Mouse (Mus musculus): Measurements from ENCODE around the gene Ybey. TPM values are rescaled to one million over a fixed set of nuclear protein-coding genes. Genes with fewer than 3 reads are reported as not detected.
A peak's percentile ranks its signal among the peaks of the same experiment; 100 is the strongest.

Gene Ybey
- polyA plus RNA-seq, 1 experiment from 2014 or later = 9.2 TPM

DNA sequence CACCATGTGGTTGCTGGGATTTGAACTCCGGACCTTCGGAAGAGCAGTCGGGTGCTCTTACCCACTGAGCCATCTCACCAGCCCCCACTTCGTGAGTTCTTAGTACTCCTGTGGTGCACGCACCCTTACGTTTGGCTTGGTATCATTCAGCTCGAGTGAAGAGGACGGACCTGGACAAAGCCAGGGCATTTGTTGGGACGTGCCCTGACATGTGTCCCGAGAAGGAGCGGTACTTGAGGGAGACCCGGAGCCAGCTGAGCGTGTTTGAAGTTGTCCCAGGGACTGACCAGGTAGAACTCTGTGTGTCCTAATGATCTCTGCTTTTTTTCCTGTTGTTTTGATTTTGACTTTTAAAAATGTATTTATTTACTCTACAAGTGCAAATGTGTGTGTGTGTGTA is 11.9 kb upstream of the Ybey start:
- Histone ChIP-seq H3K27me3 (no peaks in the 10 kb centered on the region), H3K9ac (replicated peaks) (no peak overlapping the region), H3K4me2 (replicated peaks) (no peak overlapping the region), H3K36me3 (peaks cover 97% of the 10 kb centered on the region), H3K9me3 (no peaks in the 10 kb centered on the region), H3K4me3 (no peak overlapping the region), H3K4me1 (no peaks in the 10 kb centered on the region), H3K27ac (replicated peaks) (no peak overlapping the region)
- WGBS = 92% methylated on average over 13 of the region's 13 CpGs
- no peak for ATAC-seq (ENCODE audit: low FRiP score, low read depth)

DNA sequence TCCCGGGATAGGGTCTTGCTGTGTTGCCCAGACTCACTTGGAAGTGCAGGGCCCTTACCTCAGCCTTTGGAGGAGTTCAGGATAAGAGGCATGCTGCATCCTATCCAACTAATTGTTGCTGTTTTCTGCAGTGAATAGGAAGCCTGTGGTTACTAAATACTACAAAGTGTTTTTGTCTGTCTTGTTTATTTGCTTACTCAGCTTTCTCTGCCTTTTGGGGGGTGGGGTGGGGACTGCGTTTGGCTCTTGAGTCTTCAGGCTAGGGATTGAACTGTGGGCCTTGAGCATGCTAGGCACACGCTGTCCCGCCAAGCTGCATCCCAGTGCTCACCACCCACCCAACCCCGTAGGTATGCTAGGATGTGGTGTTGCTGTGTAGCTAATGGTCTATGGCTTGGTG is 4.8 kb upstream of the Ybey start:
- 91% methylated on average over 5 of the region's 5 CpGs for WGBS

DNA sequence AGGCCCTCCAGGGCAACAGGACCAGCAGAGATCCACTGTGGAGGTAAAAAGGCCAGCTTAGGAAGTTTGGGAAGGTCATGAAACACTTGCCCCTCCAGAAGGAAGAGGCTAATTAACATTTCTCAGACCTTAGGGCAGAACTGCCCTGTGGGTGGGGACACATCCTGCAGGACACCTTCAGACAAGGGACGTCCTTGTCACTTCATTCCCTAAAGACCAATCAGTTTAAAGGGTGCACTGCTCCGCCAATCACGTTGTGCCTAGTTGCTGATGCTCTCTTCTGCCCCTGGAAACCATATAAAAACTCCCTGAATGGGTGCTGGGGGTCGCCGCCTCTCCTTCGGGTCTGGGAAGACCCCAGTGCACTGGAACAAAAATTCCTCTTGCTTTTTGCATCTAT is 6.2 kb downstream of the Ybey start:
- peaks cover 21% of the 10 kb centered on the region; the same call in 1 of the 2 replicates for H3K36me3 ChIP-seq
- no peak overlapping the region for H3K27ac ChIP-seq (replicated peaks)
- H3K4me2 ChIP-seq (replicated peaks) = no peak overlapping the region
- no peak overlapping the region for H3K4me3 ChIP-seq
- H3K9ac ChIP-seq (replicated peaks) = no peak overlapping the region
- ATAC-seq (ENCODE audit: low FRiP score, low read depth) = no peak
- no peaks in the 10 kb centered on the region; the same call in 1 of the 2 replicates for H3K9me3 ChIP-seq
- 89% methylated on average over 6 of the region's 6 CpGs for WGBS
- no peaks in the 10 kb centered on the region for H3K4me1 ChIP-seq
- no peaks in the 10 kb centered on the region for H3K27me3 ChIP-seq

More for the DNA sequence above, 4.8 kb upstream of the Ybey start:
- no peak overlapping the region; the same call in 1 of the 2 replicates for H3K9ac ChIP-seq (replicated peaks)
- H3K36me3 ChIP-seq = peaks cover 76% of the 10 kb centered on the region
- no peak for ATAC-seq (ENCODE audit: low FRiP score, low read depth)
- H3K9me3 ChIP-seq = no peaks in the 10 kb centered on the region
- H3K4me3 ChIP-seq = no peak overlapping the region
- H3K27ac ChIP-seq (replicated peaks) = no peak overlapping the region
- H3K27me3 ChIP-seq = no peaks in the 10 kb centered on the region
- H3K4me2 ChIP-seq (replicated peaks) = no peak overlapping the region
- peaks cover 8% of the 10 kb centered on the region for H3K4me1 ChIP-seq

DNA sequence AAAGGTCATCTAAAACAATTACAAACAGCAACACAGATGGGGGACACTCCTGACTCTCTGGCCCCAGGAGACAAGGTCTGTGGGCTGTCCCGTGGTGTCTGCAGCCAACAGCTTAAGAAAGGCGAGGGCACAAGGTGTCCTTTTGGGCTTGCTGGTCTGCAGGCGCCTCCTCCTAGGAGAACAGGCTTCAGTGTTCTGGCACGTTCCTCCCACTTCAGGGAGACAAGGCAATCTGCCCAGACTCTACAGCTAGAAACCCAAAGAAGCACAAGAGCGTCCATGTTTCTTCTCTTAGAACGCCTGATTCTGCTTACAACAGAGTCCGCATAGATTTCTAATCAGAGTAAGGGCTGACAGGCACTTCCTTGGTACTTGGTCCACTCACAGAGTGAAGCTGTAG is 6.6 kb downstream of the Ybey start:
- Histone ChIP-seq H3K4me2 (replicated peaks) (no peak overlapping the region), H3K27me3 (no peaks in the 10 kb centered on the region), H3K27ac (replicated peaks) (no peak overlapping the region), H3K4me3 (no peak overlapping the region), H3K9me3 (no peaks in the 10 kb centered on the region; the same call in 1 of the 2 replicates), H3K36me3 (peaks cover 21% of the 10 kb centered on the region; the same call in 1 of the 2 replicates), H3K9ac (replicated peaks) (no peak overlapping the region), H3K4me1 (no peaks in the 10 kb centered on the region)
- WGBS = 88% methylated on average over 7 of the region's 7 CpGs
- no peak for ATAC-seq (ENCODE audit: low FRiP score, low read depth)

DNA sequence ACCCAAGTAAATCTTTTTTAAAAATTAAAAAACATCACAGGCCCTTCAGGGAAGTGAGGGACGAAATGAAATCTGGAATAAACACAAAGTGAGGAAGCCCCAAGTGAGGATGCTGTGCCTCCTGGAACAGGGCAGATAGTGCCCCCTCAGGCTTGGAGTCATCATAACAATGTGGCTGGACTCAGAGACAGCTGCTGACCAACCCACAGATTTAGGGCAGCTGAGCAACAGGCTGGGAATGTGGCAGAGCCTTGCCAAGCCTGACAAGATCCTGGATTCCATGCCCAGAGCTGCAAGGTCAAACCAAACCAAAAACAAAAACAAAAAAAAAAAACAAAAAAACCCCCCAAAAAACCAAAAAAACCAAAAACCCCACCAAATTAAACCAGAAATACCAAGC is 7.7 kb downstream of the Ybey start:
- Histone ChIP-seq H3K27me3 (no peaks in the 10 kb centered on the region), H3K9ac (replicated peaks) (no peak overlapping the region)
- ATAC-seq (ENCODE audit: low FRiP score, low read depth) = no peak

DNA sequence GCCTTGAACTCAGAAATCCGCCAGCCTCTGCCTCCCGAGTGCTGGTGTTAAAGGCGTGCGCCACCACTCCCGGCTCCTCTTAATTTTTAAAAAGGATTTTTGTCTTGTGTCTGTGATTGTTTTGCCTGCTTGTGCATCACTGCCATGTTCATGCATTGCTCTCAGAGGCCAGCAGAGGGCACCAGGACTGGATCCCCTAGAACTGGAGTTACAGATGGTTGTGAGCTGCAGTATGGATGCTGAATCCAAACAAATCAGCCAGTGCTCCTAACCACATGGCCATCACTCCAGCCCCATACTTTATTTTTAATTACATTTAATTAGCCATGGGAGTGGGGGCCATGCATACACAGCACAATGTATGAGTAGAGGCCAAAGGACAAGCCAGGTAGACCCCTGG is 13.6 kb downstream of the Ybey start:
- whole genome bisulfite sequencing = 61% methylated on average over 5 of the region's 5 CpGs
- H3K4me2 ChIP-seq (replicated peaks) = no peak overlapping the region
- no peak for ATAC-seq (ENCODE audit: low FRiP score, low read depth)

More for the DNA sequence above, 7.7 kb downstream of the Ybey start:
- Histone ChIP-seq H3K27ac (replicated peaks) (no peak overlapping the region), H3K4me2 (replicated peaks) (no peak overlapping the region), H3K4me3 (no peak overlapping the region), H3K4me1 (no peaks in the 10 kb centered on the region), H3K9me3 (no peaks in the 10 kb centered on the region; the same call in 1 of the 2 replicates), H3K36me3 (peaks cover 21% of the 10 kb centered on the region; the same call in 1 of the 2 replicates)
- WGBS = 91% methylated on average over 1 of the region's 1 CpGs

DNA sequence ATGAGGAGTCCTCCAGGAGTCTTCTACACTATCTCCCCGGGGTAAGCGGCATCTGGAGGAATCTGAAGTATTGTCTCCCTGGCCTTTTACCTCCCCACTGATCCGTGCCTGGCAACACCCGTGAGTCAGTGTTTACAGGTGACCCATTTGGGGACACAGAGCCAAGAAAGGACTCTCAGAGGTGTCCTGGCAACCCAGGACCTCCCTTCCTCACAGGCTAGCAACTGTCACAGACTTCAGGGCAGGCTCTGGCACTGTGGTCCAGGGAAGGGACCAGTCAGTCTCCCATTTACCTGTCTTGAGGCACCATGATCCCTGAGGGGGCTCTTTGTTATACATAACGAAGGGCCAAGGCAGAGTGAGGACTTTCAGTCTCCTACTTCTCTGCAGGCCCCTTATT is 20.1 kb downstream of the Ybey start, which contains the start of gene 2610028H24Rik:
Gene 2610028H24Rik, plus strand, starts transcription at position 231 of the 400 bp plus-strand sequence.
- peaks cover 6% of the 10 kb centered on the region; the same call in 1 of the 2 replicates for H3K27me3 ChIP-seq
- H3K9ac ChIP-seq (replicated peaks) = no peak within 1 kb of the TSS
- no peaks in the 10 kb centered on the region for H3K36me3 ChIP-seq
- ATAC-seq (ENCODE audit: low FRiP score, low read depth) = no peak
- H3K4me1 ChIP-seq = no peaks in the 10 kb centered on the region
- H3K4me2 ChIP-seq (replicated peaks) = no peak within 1 kb of the TSS
- 64% methylated on average over 5 of the region's 5 CpGs for WGBS
- no peaks in the 10 kb centered on the region for H3K9me3 ChIP-seq
- no peak within 1 kb of the TSS for H3K27ac ChIP-seq (replicated peaks)
- no peak within 1 kb of the TSS for H3K4me3 ChIP-seq

More for the DNA sequence above, 13.6 kb downstream of the Ybey start:
- no peaks in the 10 kb centered on the region for H3K9me3 ChIP-seq
- no peaks in the 10 kb centered on the region for H3K4me1 ChIP-seq
- H3K27me3 ChIP-seq = no peaks in the 10 kb centered on the region
- H3K4me3 ChIP-seq = no peak overlapping the region
- H3K27ac ChIP-seq (replicated peaks) = no peak overlapping the region
- no peak overlapping the region for H3K9ac ChIP-seq (replicated peaks)
- H3K36me3 ChIP-seq = peaks cover under 1% of the 10 kb centered on the region; the same call in 1 of the 2 replicates

DNA sequence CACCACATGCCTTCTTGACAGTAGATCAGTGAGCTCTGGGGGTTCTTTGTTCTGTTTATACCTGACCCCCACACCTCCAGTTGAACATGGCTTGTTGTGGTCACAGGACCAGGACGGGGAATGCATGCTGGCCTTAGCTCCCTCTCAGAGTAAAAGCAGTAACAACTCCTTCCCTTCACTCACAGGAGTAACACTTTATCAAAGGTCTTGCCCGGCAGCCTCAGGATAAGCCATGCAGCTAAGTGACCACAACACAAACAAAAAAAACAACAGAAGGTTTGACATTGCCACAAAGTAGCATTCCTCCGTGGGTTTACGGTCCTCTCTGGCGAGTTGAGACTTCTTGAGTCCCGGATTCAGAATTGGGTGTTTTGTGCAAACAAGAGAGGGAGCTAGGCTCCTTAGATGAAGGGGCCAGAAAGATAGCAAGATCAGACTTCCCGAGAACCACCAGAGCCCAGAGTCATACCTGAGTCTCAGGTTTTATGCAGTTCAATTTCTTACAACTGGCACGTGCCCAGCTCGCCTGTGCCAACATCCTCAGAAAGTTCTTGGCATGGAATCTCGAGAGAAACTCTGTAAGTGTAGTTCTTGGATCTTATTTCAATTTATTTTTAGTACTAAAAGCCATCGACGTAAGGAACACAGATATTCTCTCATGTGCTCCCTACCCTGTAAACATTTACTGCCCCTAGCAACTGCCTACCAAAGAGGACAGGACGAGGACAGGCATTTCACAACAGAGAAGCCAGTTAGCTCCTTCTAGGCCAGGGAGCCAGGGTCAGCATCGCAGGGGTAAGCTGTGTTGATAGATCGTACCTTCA is 21.3 kb downstream of the Ybey start:
- Histone ChIP-seq H3K9ac (replicated peaks) (no peak overlapping the region), H3K4me3 (no peak overlapping the region), H3K9me3 (no peaks in the 10 kb centered on the region), H3K4me1 (peaks cover 7% of the 10 kb centered on the region), H3K27ac (replicated peaks) (no peak overlapping the region), H3K4me2 (replicated peaks) (no peak overlapping the region), H3K27me3 (peaks cover 6% of the 10 kb centered on the region; the same call in 1 of the 2 replicates), H3K36me3 (no peaks in the 10 kb centered on the region)
- 88% methylated on average over 15 of the region's 15 CpGs for WGBS
- ATAC-seq (ENCODE audit: low FRiP score, low read depth) = no peak

DNA sequence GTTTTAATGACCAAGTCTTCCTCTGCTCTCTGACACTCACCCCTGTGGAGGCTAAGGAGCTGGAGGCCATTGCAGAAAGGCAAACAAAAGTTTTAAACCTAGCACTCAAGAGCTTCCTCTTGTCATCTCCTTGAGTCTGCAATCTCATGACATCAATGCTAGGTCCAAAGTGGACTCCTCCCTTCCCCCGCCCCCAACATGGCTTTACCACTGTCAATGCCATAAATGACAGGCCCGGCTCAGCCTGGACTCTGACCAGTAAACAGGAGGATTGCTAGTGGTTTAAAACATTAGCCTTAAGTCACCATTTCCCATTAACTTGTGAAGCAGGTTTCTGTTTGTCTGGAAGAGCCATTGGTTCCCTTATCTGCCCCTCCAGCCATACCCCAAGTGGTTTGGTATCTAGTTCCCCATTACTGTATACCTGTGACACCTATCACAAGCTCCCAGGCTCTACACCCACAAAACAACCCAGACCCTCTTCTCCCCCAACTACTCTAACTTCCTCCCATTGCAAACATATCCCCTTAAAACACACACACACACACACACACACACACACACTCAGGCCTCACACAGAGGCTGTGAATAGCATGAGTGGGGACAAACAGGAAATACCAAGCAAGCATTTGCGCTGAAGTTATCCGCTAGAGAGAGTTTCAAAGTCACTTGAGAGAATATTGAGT is 22.8 kb downstream of the Ybey start:
- Histone ChIP-seq H3K27ac (replicated peaks) (no peak overlapping the region), H3K36me3 (no peaks in the 10 kb centered on the region), H3K4me2 (replicated peaks) (no peak overlapping the region), H3K9me3 (no peaks in the 10 kb centered on the region), H3K9ac (replicated peaks) (no peak overlapping the region), H3K27me3 (peaks cover 6% of the 10 kb centered on the region; the same call in 1 of the 2 replicates), H3K4me3 (no peak overlapping the region), H3K4me1 (peaks cover 15% of the 10 kb centered on the region)
- 84% methylated on average over 4 of the region's 4 CpGs for WGBS
- ATAC-seq (ENCODE audit: low FRiP score, low read depth) = no peak

DNA sequence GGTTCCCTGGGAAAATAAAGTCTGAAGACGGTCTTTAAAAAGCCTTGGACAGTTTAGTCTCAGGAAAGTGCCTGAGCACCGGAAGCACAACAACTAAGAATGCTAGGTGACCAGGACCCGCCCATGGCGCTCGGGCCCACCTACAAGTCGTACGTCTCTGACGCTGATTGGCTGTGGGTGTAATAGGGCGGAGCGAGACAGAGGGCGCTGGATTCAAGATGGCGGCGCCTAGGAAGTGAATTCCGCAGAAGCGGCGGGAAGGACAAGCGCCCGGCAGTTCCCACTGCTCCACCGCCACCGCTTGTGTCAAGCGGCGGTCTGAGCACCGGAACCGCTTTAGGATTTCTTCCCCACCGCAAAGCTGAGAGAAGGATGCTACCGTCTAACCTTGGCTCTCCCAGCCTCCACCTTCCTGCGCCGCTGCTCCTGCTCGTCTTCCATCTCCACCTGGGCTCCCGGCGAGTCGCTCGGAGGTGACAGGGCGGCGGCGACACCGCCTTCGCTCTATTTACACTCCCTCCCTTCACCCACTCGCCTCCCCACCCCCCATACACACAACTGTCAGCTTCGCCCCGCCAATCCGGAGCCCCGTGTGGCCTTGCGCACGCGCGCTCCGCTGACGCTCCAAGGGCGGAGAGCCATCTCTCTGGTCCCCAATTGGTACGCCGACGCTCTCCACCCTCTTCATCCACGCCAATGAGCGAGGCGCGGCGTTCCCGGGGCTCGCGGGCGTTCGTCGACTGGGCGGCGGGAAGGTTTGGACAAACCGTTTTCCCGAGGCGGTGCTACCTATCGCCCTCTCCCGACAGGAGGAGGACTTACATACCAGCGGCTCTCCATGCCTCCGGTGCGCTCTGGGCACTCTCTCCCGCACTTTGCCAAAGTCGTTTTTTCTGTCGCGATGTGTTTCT is 26.5 kb downstream of the Ybey start, which contains the start of gene Pcnt:
Gene Pcnt, minus strand, starts transcription at position 609 of the 911 bp plus-strand sequence.
- Histone ChIP-seq H3K4me1 (peaks cover 20% of the 10 kb centered on the region), H3K9me3 (no peaks in the 10 kb centered on the region), H3K36me3 (peaks cover 30% of the 10 kb centered on the region), H3K27me3 (no peaks in the 10 kb centered on the region; the same call in 1 of the 2 replicates), H3K4me3 (peak within 1 kb of the TSS; percentile 89), H3K4me2 (replicated peaks) (peak within 1 kb of the TSS; percentile 77), H3K27ac (replicated peaks) (peak within 1 kb of the TSS; percentile 90), H3K9ac (replicated peaks) (peak within 1 kb of the TSS; percentile 77)
- under 1% methylated on average over 78 of the region's 78 CpGs for WGBS
- peak; percentile 99 for ATAC-seq (ENCODE audit: low FRiP score, low read depth)

DNA sequence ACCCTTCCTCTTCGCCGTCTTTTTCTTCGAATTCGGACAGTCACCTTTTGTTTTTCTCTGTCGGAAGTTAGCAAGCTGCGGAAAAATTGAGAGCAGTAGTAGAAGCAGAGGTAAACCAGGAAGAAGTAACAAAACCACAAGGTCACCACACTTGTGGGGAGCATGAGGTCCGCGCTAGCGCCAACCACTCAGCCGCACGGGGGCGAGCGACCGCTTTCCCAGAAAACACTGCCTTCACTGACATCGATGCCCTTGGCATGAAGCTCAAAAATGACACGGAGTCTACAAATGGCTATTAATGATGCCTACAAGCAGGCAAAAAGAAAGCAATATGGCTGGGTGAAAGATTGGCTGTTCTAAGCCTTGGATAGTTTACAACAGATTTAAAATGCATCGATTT is 28.6 kb downstream of the Ybey start, which contains the start of gene AC141477.1:
Gene AC141477.1, minus strand, starts transcription at position 164 of the 400 bp plus-strand sequence.
- Histone ChIP-seq H3K4me3 (0 out of 2 replicates have a peak within 1 kb of the TSS, but pooled peaks have one; percentile 89), H3K9ac (replicated peaks) (no peak within 1 kb of the TSS), H3K36me3 (peaks cover 51% of the 10 kb centered on the region), H3K9me3 (no peaks in the 10 kb centered on the region), H3K4me1 (peaks cover 20% of the 10 kb centered on the region), H3K4me2 (replicated peaks) (peak within 1 kb of the TSS; percentile 77), H3K27me3 (no peaks in the 10 kb centered on the region), H3K27ac (replicated peaks) (no peak within 1 kb of the TSS)
- no peak for ATAC-seq (ENCODE audit: low FRiP score, low read depth)
- WGBS = 94% methylated on average over 17 of the region's 17 CpGs
